Mouse (Mus musculus) limb, embryonic 11.5 days (tissue): Measurements from ENCODE around the gene Dnajc13. TPM values are rescaled to one million over a fixed set of nuclear protein-coding genes. Genes with fewer than 3 reads are reported as not detected.

Experiments
- ATAC-seq: fragments of 200-750 bp; cut with Nextera tagmentation; 2 replicates; pipeline ENCODE4 v1.8.0; 2017; ENCODE audit warnings: low read depth; ENCODE audit not compliant: insufficient number of reproducible peaks, low FRiP score, low TSS enrichment
- DNase-seq: peaks from one replicate; pipeline ENCODE4 v3.0.0-alpha.2; 2015; ENCODE audit warnings: low spot score
- H3K27ac ChIP-seq: fragments of 300-500 bp; sonication (generic); replicated peaks from 2 replicates; pipeline ENCODE4 v1.5.1; 2014; ENCODE audit warnings: low read depth, mild to moderate bottlenecking, low read length
- H3K27me3 ChIP-seq: fragments of 300-500 bp; sonication (generic); 2 replicates; pipeline ENCODE4 v1.6.1; 2014; ENCODE audit warnings: mild to moderate bottlenecking, low read length, mixed read lengths; ENCODE audit not compliant: control insufficient read depth, insufficient read depth
- H3K36me3 ChIP-seq: fragments of 300-500 bp; sonication (generic); 2 replicates; pipeline ENCODE4 v1.6.1; 2014; ENCODE audit warnings: mild to moderate bottlenecking, low read length, moderate library complexity, mixed read lengths; ENCODE audit not compliant: control insufficient read depth, insufficient read depth
- H3K4me1 ChIP-seq: fragments of 300-500 bp; sonication (generic); 2 replicates; pipeline ENCODE4 v1.6.1; 2014; ENCODE audit warnings: low read length, mixed read lengths; ENCODE audit not compliant: control insufficient read depth, insufficient read depth
- H3K4me2 ChIP-seq: fragments of 300-500 bp; sonication (generic); 2 replicates; pipeline ENCODE4 v1.6.1; 2014; ENCODE audit warnings: low read depth, mild to moderate bottlenecking, moderate library complexity; ENCODE audit not compliant: severe bottlenecking
- H3K4me3 ChIP-seq: fragments of 300-500 bp; sonication (generic); 2 replicates; pipeline ENCODE4 v1.5.1; 2014; ENCODE audit warnings: low read depth, low read length
- H3K9ac ChIP-seq: fragments of 300-500 bp; sonication (generic); 2 replicates; pipeline ENCODE4 v1.6.1; 2014; ENCODE audit warnings: mild to moderate bottlenecking, low read length
- H3K9me3 ChIP-seq: fragments of 300-500 bp; sonication (generic); 2 replicates; pipeline ENCODE4 v1.6.1; 2016; ENCODE audit warnings: low read length; ENCODE audit not compliant: control insufficient read depth
- WGBS: fragments of 180-500 bp; shearing (Covaris S2); extraction: QIAGEN DNeasy Blood & Tissue Kit; methylation state at CpG from one replicate; pipeline ENCODE4 v1.1.7; 2014; 5-methylcytosine and 5-hydroxymethylcytosine counted together
- polyA plus RNA-seq: library from polyadenylated mRNA; unstranded; fragments of >200 nt; fragmentation: Nextera tagmentation; extraction: Ambion mirVana; gene quantifications from 2 replicates; pipeline ENCODE4 v1.2.1, GENCODE M21; 2014

Gene Dnajc13
- polyA plus RNA-seq, 1 experiment from 2014 or later, result 27.3 TPM

- H3K4me3 ChIP-seq, result no peak overlapping the region
- H3K4me1 ChIP-seq, result no peaks in the 10 kb centered on the region
- no peak overlapping the region for H3K27ac ChIP-seq
- DNase-seq (no peak), ATAC-seq (no peak)
- no peak overlapping the region for H3K4me2 ChIP-seq
- H3K36me3 ChIP-seq, result peaks cover 11% of the 10 kb centered on the region
- H3K27me3 ChIP-seq, result no peaks in the 10 kb centered on the region
- no peaks in the 10 kb centered on the region for H3K9me3 ChIP-seq
- no peak overlapping the region for H3K9ac ChIP-seq
- WGBS, result 94% methylated on average over 5 of the region's 5 CpGs
Observed at GRCm38 (mm10) chr9:104233060-104233459, 29.7 kb downstream of the Dnajc13 start.

- no peak for DNase-seq
- H3K4me3 ChIP-seq, result no peak overlapping the region
- WGBS, result 87% methylated on average over 3 of the region's 3 CpGs
Observed at GRCm38 (mm10) chr9:104232004-104232403, 30.7 kb downstream of the Dnajc13 start.

GRCm38 (mm10) chr9:104211402-104211801 is 51.3 kb downstream of the Dnajc13 start:
- H3K27ac ChIP-seq, result no peak overlapping the region
- no peak for ATAC-seq
- H3K9ac ChIP-seq, result no peak overlapping the region
- peaks cover 4% of the 10 kb centered on the region for H3K36me3 ChIP-seq
- DNase-seq, result no peak
- H3K4me2 ChIP-seq, result no peak overlapping the region
- no peaks in the 10 kb centered on the region for H3K9me3 ChIP-seq
- H3K27me3 ChIP-seq, result no peaks in the 10 kb centered on the region
- WGBS, result 85% methylated on average over 3 of the region's 3 CpGs
- H3K4me1 ChIP-seq, result no peaks in the 10 kb centered on the region
- no peak overlapping the region for H3K4me3 ChIP-seq

More at GRCm38 (mm10) chr9:104232004-104232403, 30.7 kb downstream of the Dnajc13 start:
- no peaks in the 10 kb centered on the region for H3K9me3 ChIP-seq
- H3K36me3 ChIP-seq, result peaks cover 11% of the 10 kb centered on the region
- no peak for ATAC-seq
- H3K27me3 ChIP-seq, result no peaks in the 10 kb centered on the region
- H3K4me2 ChIP-seq, result no peak overlapping the region
- H3K4me1 ChIP-seq, result no peaks in the 10 kb centered on the region
- no peak overlapping the region for H3K9ac ChIP-seq
- H3K27ac ChIP-seq, result no peak overlapping the region

- no peaks in the 10 kb centered on the region for H3K4me1 ChIP-seq
- no peak for ATAC-seq
- H3K9me3 ChIP-seq, result no peaks in the 10 kb centered on the region
- no peak overlapping the region for H3K4me2 ChIP-seq
- no peak overlapping the region for H3K27ac ChIP-seq
- no peaks in the 10 kb centered on the region for H3K27me3 ChIP-seq
- WGBS, result 89% methylated on average over 3 of the region's 3 CpGs
- DNase-seq, result peak; percentile 67
- H3K9ac ChIP-seq, result no peak overlapping the region
- peaks cover 9% of the 10 kb centered on the region for H3K36me3 ChIP-seq
- H3K4me3 ChIP-seq, result no peak overlapping the region
Observed at GRCm38 (mm10) chr9:104203851-104204250, 58.9 kb downstream of the Dnajc13 start.

- Histone ChIP-seq H3K36me3 (peaks cover 7% of the 10 kb centered on the region; the same call in 1 of the 2 replicates), H3K4me2 (no peak overlapping the region), H3K9me3 (no peaks in the 10 kb centered on the region), H3K4me3 (no peak overlapping the region), H3K27me3 (no peaks in the 10 kb centered on the region), H3K27ac (no peak overlapping the region), H3K9ac (no peak overlapping the region), H3K4me1 (no peaks in the 10 kb centered on the region)
- ATAC-seq (no peak), DNase-seq (no peak)
- WGBS, result 41% methylated on average over 2 of the region's 2 CpGs
Observed at GRCm38 (mm10) chr9:104194528-104194927, 68.2 kb downstream of the Dnajc13 start.

- Histone ChIP-seq H3K9ac (no peak overlapping the region), H3K9me3 (no peaks in the 10 kb centered on the region), H3K4me2 (no peak overlapping the region), H3K4me1 (no peaks in the 10 kb centered on the region), H3K27me3 (no peaks in the 10 kb centered on the region), H3K4me3 (no peak overlapping the region), H3K36me3 (peaks cover 7% of the 10 kb centered on the region; the same call in 1 of the 2 replicates), H3K27ac (no peak overlapping the region)
- ATAC-seq (no peak), DNase-seq (no peak)
- WGBS, result 94% methylated on average over 2 of the region's 2 CpGs
Observed at GRCm38 (mm10) chr9:104193900-104194299, 68.8 kb downstream of the Dnajc13 start.

- Histone ChIP-seq H3K4me3 (no peak overlapping the region), H3K36me3 (peaks cover 9% of the 10 kb centered on the region), H3K9me3 (no peaks in the 10 kb centered on the region), H3K4me1 (no peaks in the 10 kb centered on the region), H3K9ac (no peak overlapping the region), H3K4me2 (no peak overlapping the region), H3K27ac (no peak overlapping the region), H3K27me3 (no peaks in the 10 kb centered on the region)
- DNase-seq (no peak), ATAC-seq (no peak)
- 84% methylated on average over 1 of the region's 1 CpGs for WGBS
Observed at GRCm38 (mm10) chr9:104193327-104193726, 69.4 kb downstream of the Dnajc13 start.

- no peak overlapping the region for H3K27ac ChIP-seq
- no peak overlapping the region for H3K4me2 ChIP-seq
- no peak for DNase-seq
- ATAC-seq, result no peak
- H3K36me3 ChIP-seq, result peaks cover 7% of the 10 kb centered on the region
- WGBS, result 93% methylated on average over 6 of the region's 6 CpGs
- no peaks in the 10 kb centered on the region for H3K4me1 ChIP-seq
- H3K9me3 ChIP-seq, result no peaks in the 10 kb centered on the region
- no peaks in the 10 kb centered on the region for H3K27me3 ChIP-seq
- H3K9ac ChIP-seq, result no peak overlapping the region
- no peak overlapping the region for H3K4me3 ChIP-seq
Observed at GRCm38 (mm10) chr9:104192513-104192912, 70.2 kb downstream of the Dnajc13 start.

- H3K36me3 ChIP-seq, result peaks cover 9% of the 10 kb centered on the region
- WGBS, result 97% methylated on average over 5 of the region's 5 CpGs
- no peak for ATAC-seq
Observed at GRCm38 (mm10) chr9:104189657-104190056, 73.1 kb downstream of the Dnajc13 start.

More at GRCm38 (mm10) chr9:104189657-104190056, 73.1 kb downstream of the Dnajc13 start:
- no peak overlapping the region for H3K4me3 ChIP-seq
- DNase-seq, result no peak
- H3K27me3 ChIP-seq, result no peaks in the 10 kb centered on the region
- no peaks in the 10 kb centered on the region for H3K9me3 ChIP-seq
- H3K4me2 ChIP-seq, result no peak overlapping the region
- H3K4me1 ChIP-seq, result no peaks in the 10 kb centered on the region
- H3K27ac ChIP-seq, result no peak overlapping the region
- no peak overlapping the region for H3K9ac ChIP-seq
